Mouse (Mus musculus): Measurements from ENCODE around the gene Rtkn.

GRCm38 (mm10) chr6:83165026-83165606 lies 29.9 kb downstream of the Rtkn start:
- TF ChIP-seq CTCF (IDR thresholded peaks at IDR 0.05; ENCODE audit: extremely low read depth, insufficient read depth, low read length) (no peak), POLR2A (IDR thresholded peaks at IDR 0.05; ENCODE audit: extremely low read depth, insufficient read depth, low read length) (no peak)

Measured in cortical plate, adult 2 months (tissue).